Mouse (Mus musculus): ENCODE results near the gene Sparcl1.

Gene Sparcl1

DNA sequence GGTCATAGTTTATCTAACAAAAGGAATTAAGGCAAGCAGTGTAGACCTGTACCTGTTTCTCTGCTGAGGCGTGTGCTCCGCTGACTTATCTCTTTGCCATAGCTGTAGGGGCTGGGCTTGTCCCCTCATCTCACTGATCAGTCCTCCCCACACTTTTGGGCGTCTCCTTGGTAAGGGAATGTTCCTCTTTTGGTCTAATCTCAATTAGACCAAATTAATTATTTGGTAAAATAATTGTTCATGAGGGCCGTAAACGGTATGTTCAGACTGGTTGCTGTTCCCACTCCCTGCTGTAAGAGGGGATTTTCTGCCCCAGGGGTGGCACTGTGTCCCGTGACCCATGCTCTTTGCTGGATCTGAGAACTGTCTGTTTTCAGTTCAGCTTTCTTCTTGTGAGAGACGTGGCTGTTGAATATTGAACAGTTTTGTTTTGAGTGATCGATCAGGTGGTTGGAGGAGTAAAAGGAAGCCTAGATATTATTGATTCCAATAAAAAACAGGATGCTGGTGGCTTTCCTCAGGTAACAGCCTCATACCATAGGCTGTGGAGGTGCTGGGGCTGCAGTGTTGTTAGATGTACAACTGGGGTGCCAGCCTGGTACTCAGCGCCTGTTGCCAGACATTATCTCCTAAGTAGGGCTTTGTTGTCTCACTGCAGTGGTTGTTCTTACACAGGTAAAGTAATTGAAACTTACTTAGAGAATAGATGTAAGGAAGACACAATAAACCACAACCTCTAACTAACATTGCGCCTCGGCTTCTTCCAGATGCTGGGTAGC lies 50.6 kb downstream of the Sparcl1 start:
- no peak for DNase-seq (ENCODE audit: low read depth, low spot score)

DNA sequence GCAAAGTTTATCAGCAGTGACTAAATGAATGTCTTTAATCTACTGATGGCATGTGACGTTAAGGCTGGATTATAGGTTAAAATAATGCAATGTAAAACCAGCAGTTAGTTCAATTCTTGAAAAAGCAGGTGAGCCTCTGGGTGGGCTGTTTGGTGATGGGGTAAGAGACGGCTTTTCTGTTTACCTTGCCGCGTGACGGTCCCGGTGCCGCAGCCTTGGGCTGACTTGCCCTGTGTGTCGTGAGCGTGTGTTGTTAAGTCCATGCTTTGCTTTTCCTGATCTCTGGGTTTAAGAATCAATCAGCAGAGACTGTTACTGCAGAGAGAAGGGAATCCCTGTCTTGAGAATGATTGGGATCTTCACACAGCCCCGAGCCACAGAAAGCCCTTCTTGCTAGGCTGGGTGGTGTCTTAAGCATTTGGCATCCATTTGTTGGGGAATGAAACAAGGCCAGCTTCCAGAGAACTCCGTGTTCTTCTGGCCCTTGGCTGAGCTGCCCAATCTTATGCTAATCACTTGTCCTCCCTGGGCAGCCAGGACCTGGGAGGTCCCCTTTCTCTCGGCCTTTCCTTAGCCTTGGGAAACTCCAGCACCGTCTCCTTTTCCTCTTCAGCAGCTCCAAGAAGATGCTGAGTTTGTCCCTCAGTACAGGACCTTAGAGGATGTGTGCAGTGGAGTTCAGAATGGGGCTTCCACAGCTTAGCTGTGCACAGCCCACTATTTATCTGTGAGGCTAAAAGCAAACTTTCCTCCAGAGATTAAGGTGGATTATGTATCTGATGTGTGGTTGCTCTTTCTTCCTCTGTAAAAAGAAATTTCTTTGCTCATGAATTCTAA lies 51.4 kb downstream of the Sparcl1 start:
- DNase-seq (ENCODE audit: low read depth, low spot score): no peak

DNA sequence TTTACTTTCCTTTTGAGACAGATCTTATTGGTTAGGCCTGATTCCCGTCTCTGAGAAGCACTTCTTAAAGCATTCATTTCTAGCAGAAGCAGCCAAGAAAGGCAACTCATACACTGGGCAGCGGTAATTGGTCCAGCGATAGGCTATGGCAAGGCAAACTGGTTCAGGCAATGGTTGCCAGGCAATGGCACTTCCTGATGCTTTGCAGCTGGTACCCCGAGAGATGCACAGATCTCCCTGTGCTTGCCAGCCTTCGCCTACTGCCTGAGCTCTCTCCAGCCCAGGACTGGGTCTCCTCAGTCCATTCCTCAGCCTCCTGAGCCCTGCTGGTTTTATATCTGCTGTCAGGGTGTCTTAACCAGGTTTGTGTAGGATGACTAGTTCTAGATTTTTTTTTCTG lies 53.1 kb downstream of the Sparcl1 start:
- no peak for DNase-seq (ENCODE audit: low read depth, low spot score)

DNA sequence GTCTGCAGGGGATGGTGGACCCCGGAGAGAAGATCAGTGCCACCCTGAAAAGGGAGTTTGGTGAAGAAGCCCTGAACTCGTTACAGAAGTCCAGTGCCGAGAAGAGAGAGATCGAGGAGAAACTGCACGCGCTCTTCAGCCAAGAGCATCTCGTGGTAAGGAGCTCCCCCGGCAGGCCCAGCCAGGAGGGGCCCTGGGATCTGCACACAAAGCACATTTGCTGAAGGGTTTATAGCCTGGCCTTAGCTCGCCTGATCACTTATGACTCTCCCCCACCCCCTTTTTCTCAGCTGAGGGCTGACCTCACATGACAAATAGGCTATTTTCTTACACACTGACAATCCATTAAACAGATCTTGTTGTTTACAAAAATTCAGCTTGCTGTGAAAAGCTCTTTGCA lies 53.9 kb downstream of the Sparcl1 start:
- no peak for DNase-seq (ENCODE audit: low read depth, low spot score)

DNA sequence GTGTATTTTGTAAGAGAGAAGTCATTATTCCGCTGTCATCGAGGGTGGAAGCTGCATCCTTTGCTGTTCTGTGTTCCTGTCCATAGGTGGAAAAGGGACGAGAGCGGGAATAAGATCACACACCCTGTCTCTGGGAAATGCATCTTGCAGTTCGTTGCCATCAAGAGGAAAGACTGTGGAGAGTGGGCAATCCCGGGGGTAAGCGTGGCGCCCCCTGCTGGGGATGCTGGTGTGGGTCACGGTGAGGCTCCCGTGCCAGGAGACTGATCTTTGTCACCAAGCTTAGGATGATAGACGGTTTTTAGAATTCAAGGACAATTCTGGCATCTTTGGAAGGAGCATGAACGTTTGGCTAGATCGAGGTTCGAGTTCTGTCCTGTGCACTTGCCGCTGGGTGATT lies 55.5 kb downstream of the Sparcl1 start:
- DNase-seq (ENCODE audit: low read depth, low spot score): no peak

DNA sequence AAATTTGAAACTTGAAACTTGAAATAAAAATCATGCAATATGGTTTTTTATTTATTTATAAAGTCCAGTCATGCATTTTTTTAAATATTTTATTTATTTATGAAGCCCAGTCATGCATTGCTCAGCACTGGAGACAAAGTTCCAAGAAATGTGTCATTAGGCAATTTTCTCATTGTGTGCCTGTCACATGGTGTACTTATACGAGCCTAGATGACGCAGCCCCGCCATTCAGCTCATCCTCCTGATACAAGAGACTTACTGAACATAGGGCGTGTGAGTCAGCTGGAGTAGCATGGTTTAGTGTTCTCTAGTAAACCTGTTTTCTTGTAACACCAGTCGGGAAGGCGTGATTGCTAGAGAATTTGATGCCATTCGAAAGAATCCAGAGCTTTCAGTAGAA lies 57.2 kb downstream of the Sparcl1 start:
- DNase-seq (ENCODE audit: low read depth, low spot score): no peak

DNA sequence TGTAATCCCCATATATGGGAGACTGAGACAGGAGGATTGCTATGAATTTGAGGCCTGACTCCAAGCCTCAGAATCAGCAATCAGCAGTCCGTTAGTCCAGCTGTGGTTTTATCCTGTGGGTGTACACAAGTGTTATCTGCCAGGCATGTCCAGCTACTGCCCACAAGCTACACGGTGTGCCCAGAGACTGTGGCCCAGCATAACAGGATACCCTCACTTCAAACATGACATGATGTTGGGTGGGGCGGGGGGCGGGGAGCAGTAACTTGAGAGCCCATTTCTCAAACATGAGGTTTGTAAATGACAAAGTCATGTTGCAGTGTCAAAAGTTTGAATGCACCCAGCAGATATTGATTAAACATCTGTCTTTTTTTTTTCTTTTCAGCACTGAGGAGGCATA lies 57.7 kb downstream of the Sparcl1 start:
- DNase-seq (ENCODE audit: low read depth, low spot score): no peak

DNA sequence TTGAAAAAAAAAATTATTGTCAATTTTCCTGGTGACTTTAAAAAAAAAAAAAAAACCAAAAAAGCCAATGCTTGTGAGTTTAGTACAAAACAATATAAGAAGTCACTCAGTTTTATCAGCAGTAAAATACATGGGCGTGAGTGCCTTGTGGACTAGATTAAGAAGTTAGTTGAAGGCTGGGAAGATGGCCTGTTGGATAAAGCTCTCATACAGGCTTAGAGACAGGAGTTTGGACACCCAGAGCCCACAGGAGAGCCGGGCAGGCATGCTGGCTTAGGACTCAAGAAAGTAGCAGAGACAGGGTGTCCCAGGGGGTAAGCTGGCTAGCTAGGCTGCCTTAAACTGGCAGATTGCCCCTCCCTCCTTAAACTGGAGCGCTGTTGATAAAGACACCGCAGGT lies 58.6 kb downstream of the Sparcl1 start:
- DNase-seq (ENCODE audit: low read depth, low spot score): no peak

DNA sequence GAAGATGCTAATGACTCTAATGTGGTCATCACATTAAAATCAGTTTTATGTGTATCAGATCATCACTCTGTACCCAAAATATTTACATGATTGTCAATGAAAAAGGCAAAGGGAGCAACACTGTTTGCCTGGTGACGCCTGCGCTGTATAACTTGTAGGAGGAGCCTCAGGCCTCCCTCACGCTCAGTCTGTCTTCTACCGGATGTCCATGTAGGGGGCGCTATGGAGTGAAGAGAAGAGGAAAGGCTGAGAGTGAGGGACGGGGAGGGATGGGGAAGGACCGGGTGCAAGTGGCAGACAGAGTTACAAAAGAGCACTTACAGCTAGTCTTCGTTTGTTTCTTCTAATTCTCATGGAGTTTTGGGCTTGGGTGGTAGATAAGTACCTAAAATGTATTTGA lies 60.6 kb downstream of the Sparcl1 start:
- no peak for DNase-seq (ENCODE audit: low read depth, low spot score)

DNA sequence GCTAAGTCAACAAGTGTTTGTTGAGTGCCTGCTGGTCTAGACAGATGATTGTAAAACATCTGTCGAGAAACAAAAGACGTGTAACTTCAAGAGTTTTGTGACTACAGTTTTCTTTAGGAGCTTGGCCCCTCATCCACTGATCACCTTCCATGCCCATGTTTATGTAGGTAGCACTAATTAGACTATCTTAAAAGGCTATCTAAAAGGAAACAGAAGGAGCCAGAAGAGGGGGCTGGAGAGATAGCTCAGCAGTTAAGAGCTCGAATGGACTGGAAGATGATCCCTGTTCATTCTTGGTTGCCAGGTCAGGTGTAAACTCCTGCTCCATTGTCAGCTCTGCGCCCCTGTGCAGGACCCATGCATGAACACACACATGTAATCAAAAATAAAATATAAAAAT lies 65.4 kb downstream of the Sparcl1 start:
- DNase-seq (ENCODE audit: low read depth, low spot score): no peak

DNA sequence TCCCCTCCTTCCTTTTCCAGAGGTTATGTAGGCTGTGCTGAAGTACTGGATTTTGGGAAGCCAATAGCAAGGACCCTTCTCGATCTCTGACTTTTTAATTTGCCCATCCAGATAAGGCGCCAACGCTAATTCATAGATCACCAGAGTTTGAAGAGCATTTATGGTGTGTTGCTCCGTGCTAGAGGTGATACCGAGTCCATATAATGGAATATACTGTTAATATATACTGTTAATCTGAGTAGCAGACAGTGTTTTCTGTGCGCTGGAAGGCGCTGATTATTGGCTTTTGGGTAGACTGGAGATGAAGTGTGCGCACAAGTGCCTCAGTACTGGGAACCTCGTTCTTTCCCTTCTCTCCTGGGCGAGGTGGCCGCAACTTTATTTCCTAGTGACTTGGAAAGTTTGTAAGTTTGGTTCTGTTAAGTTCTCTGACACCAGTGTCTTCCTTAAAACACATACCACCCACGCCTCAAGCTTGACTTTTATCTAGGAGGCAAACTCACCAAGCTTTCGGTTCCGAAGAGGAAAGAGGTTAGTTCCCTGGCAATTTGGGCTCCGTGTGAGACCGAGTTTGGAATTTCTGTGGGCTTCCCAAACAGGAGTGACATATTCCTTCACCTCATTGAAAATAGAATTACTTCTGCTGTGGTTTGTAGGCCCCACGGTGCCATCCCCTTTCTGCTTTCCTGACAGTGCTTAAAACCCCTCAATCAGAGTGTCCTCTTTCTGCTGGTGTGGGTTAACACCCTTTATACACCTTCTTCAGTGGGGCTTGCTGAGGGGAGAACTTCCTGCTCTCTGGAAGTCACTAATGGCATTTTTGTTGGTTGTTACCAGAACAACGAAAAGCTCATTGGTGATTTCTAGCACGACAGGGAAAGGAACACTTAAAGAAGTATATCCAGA lies 66.1 kb downstream of the Sparcl1 start:
- no peak for DNase-seq (ENCODE audit: low read depth, low spot score)

DNA sequence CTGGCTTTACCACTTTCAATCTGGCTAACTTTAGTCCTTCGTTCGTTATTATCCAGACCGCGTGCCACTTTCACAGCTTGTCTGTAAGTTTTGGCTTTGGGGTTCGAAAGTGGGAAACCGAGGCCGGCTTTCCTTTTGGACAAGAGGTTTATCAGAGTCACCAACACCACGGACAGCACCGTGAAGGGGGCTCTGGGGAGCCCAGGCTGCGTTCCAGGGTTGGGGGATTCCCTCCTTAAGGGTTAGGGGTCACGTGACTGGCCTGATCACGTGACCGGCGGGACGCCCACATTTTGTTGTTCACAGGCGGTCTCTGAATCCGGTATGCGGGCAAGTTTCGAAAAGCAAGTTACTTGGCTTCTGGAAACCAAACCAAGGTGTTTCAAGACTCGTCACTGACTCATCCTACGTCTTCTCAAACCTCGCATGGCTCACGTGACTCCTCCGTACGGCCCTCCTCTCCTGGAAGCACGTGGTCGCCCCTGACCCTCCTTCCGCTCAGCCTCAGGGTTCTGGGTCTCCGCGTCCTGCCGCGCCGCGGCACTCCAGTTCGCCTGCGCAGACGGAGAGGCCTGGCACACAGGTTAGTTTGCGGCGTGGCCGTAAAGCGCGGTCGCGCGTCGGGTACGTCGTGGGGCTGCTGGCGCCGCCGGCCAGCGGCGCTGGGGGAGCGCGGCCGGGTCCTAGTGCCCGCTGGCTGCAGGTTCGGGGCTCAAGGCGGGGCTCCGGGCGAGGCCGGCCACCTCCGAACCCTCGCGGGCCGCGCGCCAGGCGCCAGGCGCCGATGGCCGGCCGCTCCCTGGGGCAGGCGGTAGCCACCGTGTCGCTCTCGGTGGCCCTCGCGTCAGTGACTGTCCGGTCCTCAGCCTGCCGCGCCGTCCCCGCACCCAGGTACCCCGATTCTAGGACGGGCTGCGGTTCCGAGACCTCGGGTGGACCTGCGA lies 67.0 kb downstream of the Sparcl1 start, which contains the start of gene Nudt9:
Gene Nudt9 (plus strand): TSS at position 51 of the 944 bp plus-strand sequence.
- peak; percentile 98 for DNase-seq (ENCODE audit: low read depth, low spot score)

DNA sequence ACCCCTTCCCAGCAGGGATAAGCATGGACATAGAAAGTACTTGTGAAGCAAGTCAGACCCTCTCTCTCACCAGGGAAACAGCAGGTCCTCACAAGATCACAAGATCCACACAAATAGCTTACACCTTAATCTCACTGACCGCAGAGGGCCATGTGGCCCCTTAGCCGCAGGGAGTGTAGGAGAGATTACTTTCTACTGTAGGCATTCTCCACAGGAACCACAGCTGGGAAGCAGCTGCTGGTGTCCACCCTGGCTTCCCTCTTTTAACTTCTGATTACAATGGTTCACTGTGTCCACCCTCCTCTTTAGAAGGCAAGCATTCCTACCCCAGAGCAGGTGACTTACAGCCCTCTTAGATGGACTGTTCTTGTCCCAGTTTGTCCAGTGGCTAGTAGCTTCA lies 69.8 kb downstream of the Sparcl1 start:
- no peak for DNase-seq (ENCODE audit: low read depth, low spot score)

DNA sequence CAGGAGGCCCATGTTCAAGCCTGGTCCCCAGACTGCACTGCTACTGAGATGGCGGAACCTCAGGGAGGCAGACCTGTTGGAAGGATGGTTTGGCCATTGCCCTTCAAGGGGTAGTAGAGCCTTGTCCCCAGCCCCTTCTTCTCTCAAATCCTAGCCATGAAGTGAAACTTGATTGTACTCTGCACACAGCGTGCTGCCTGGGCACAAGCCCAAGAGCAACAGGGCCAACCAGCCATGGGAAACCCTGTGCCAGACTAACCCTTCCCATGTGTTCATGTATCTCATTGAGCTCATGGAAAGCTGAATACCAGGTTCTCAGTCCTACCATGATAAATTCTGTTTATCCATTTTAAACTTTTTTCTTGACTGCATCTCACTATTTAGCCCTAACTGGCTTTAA lies 70.6 kb downstream of the Sparcl1 start:
- DNase-seq (ENCODE audit: low read depth, low spot score): no peak

DNA sequence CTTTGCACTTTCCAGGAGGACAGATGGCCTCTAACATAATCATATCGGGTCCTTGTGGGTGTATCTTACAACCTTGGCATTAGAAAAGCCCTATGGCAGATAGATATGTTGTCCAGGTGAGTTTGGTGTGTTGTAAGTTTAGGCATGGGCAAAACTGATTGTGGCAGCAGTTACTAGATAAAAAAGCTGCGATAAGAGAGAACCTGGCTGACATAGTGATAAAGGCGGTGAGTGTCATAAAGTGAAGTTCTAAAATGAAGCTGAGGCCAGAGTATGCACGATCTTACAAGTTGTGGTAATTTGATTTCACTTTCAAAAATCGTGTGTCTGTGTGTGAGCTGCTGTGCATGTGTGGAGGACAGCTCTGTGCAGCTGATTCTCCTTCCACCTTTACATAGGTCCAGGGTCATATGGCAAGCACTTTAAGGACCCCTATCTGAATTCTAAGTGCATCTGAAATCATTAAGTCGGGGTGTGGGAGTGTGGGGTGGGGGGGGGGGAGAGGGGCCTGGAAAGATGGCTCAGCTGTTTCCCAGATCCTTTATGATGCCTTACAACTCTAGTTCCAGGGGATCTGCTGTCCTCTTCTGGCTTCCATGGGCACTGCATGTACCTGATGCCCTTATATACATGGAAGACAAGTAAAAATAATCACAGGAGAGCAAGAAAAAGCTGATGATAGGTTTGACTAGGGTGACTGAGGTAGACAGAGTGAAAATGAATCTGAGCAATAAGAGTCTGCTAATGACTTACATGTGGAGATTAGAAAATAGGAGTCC lies 74.2 kb downstream of the Sparcl1 start:
- no peak for DNase-seq (ENCODE audit: low read depth, low spot score)

DNA sequence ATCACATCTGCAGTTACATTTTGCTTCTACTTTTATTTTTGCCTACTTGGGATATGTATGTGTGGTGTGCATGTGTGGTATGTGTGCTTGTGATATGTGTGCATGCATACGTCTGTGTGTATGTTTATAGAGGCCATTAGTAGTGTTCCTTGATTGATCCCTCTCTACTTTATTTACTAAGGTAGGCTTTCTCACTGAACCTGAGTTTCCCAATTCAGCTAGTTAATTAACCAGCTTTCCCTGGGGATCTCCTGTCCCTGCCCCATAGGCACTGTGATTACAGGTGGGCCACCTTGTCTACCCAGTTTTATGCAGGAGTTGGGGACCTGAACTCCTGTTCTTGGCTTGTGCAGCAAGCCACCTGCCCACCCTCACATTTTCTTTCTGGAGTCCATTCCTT lies 76.8 kb downstream of the Sparcl1 start:
- DNase-seq (ENCODE audit: low read depth, low spot score): no peak

DNA sequence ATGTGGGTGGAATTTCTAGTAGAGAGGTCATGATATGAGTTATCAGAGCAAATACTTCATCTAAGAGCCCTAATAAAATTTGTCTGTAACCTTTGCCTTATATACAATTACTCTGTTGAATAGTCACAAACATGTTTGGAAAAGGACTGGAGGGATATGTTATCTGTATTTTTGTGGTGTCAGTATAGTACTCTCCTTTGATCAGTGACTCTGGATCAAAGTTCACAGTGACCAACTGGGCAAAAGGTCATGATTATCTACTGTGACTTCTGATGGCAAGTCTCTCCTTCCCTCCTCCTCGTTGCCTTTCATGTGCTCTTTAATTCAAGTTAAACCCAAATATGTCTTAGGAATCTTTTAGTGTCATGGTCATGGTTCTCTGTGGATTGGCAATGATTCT lies 77.7 kb downstream of the Sparcl1 start:
- no peak for DNase-seq (ENCODE audit: low read depth, low spot score)

DNA sequence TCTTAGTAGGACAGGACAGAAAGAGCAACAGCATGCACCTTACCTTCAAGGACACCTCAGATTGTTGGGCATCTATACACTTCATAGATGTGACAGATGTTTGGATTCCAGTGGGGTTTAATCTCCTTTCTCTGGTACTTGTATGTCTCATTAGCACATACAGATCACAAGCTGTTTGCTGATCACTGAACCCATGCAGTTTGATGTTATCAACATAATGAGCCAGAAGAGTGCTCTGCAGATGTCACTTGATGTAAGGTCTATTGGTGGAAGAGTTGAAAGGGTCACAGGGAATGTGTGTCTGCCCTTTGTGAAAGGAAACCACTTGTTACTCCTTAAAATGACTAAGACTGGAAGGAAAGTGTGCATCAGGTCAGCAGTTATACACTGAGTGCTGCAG lies 78.5 kb downstream of the Sparcl1 start:
- no peak for DNase-seq (ENCODE audit: low read depth, low spot score)

DNA sequence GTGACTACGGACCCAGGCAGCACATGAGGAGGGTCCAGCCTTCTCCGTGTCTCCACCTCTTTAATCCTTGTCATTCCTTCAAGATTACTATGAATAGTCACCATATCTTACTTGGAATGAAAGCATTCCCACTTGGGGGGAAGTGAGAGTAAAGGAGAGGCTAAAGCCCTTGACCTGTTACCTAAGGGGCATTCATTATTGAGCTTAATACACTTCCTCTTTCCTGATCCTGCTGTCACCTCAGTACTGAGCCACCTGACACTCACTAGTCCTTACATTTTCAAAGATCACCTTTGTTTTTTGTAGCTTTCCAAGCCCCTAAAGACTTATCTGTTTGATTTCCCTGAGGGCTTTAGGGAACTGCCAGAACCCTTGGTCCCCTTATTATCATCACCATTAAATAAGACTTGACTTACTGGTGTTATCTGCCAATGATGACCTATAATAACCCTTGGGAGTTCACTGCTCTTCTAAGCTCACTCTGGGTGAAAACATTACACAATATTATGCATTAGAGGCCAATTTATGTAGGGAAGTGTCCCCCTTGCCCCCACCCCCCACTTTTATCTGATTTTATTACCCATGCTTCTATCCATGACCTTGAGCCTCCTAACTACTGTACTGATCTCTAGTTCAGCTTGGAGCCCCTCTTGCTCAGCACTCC lies 81.0 kb downstream of the Sparcl1 start:
- DNase-seq (ENCODE audit: low read depth, low spot score): no peak
